Mouse (Mus musculus): Measurements from ENCODE around the gene Btbd11. TPM values are rescaled to one million over a fixed set of nuclear protein-coding genes. Genes with fewer than 3 reads are reported as not detected.

Gene Btbd11
- polyA plus RNA-seq, 1 experiment from 2014 or later: 13.5 TPM

- H3K27me3 ChIP-seq: no peaks in the 10 kb centered on the region
- H3K36me3 ChIP-seq: no peaks in the 10 kb centered on the region
- 82% methylated on average over 1 of the region's 1 CpGs for WGBS
- no peak overlapping the region for H3K4me2 ChIP-seq
- H3K4me3 ChIP-seq: no peak overlapping the region
- H3K9me3 ChIP-seq: no peaks in the 10 kb centered on the region
- no peak for ATAC-seq (ENCODE audit: low read depth)
- no peak overlapping the region for H3K9ac ChIP-seq
- no peak overlapping the region for H3K27ac ChIP-seq (replicated peaks)
- peaks cover 14% of the 10 kb centered on the region for H3K4me1 ChIP-seq (replicated peaks)
Measured at GRCm38 (mm10) chr10:85509000-85509399, 122.4 kb downstream of the Btbd11 start.

- Histone ChIP-seq H3K36me3 (no peaks in the 10 kb centered on the region), H3K9me3 (no peaks in the 10 kb centered on the region), H3K4me2 (no peak overlapping the region), H3K27me3 (no peaks in the 10 kb centered on the region), H3K9ac (no peak overlapping the region), H3K27ac (replicated peaks) (0 out of 2 replicates have a peak overlapping the region, but pooled peaks have one; percentile 13), H3K4me1 (replicated peaks) (peaks cover 14% of the 10 kb centered on the region), H3K4me3 (no peak overlapping the region)
- ATAC-seq (ENCODE audit: low read depth): no peak
- WGBS: 3% methylated on average over 3 of the region's 3 CpGs
Measured at GRCm38 (mm10) chr10:85510329-85510728, 123.7 kb downstream of the Btbd11 start.

- Histone ChIP-seq H3K27me3 (no peaks in the 10 kb centered on the region), H3K9me3 (no peaks in the 10 kb centered on the region), H3K9ac (no peak overlapping the region), H3K4me1 (replicated peaks) (peaks cover 24% of the 10 kb centered on the region), H3K4me2 (no peak overlapping the region), H3K4me3 (no peak overlapping the region), H3K27ac (replicated peaks) (no peak overlapping the region), H3K36me3 (no peaks in the 10 kb centered on the region)
- ATAC-seq (ENCODE audit: low read depth): no peak
- 79% methylated on average over 5 of the region's 5 CpGs for WGBS
Measured at GRCm38 (mm10) chr10:85512808-85513207, 126.2 kb downstream of the Btbd11 start.

GRCm38 (mm10) chr10:85517223-85518110 lies 130.9 kb downstream of the Btbd11 start:
- Histone ChIP-seq H3K4me1 (replicated peaks) (peaks cover 22% of the 10 kb centered on the region), H3K27me3 (0 out of 2 replicates have a peak, but pooled peaks cover 5% of the 10 kb centered on the region), H3K4me3 (no peak overlapping the region), H3K27ac (replicated peaks) (0 out of 2 replicates have a peak overlapping the region, but pooled peaks have one; percentile 15), H3K36me3 (no peaks in the 10 kb centered on the region), H3K4me2 (no peak overlapping the region), H3K9ac (no peak overlapping the region), H3K9me3 (no peaks in the 10 kb centered on the region)
- WGBS: 65% methylated on average over 13 of the region's 13 CpGs
- no peak for ATAC-seq (ENCODE audit: low read depth)

GRCm38 (mm10) chr10:85518111-85518409 lies 131.4 kb downstream of the Btbd11 start:
- Histone ChIP-seq H3K4me2 (no peak overlapping the region), H3K4me1 (replicated peaks) (peaks cover 24% of the 10 kb centered on the region), H3K27ac (replicated peaks) (no peak overlapping the region), H3K4me3 (no peak overlapping the region), H3K36me3 (no peaks in the 10 kb centered on the region), H3K9me3 (no peaks in the 10 kb centered on the region), H3K27me3 (0 out of 2 replicates have a peak, but pooled peaks cover 5% of the 10 kb centered on the region), H3K9ac (no peak overlapping the region)
- ATAC-seq (ENCODE audit: low read depth): peak; percentile 70; the same call in 1 of the 2 replicates
- WGBS: 47% methylated on average over 6 of the region's 6 CpGs

GRCm38 (mm10) chr10:85522220-85522760 lies 135.7 kb downstream of the Btbd11 start:
- ATAC-seq (ENCODE audit: low read depth): no peak
- H3K9me3 ChIP-seq: no peaks in the 10 kb centered on the region
- no peak overlapping the region for H3K4me2 ChIP-seq
- 0 out of 2 replicates have a peak, but pooled peaks cover 5% of the 10 kb centered on the region for H3K27me3 ChIP-seq
- no peak overlapping the region for H3K9ac ChIP-seq
- H3K4me3 ChIP-seq: no peak overlapping the region
- no peak overlapping the region for H3K27ac ChIP-seq (replicated peaks)
- H3K36me3 ChIP-seq: no peaks in the 10 kb centered on the region
- WGBS: 74% methylated on average over 7 of the region's 7 CpGs
- H3K4me1 ChIP-seq (replicated peaks): peaks cover 48% of the 10 kb centered on the region

- Histone ChIP-seq H3K4me1 (replicated peaks) (peaks cover 38% of the 10 kb centered on the region), H3K36me3 (no peaks in the 10 kb centered on the region), H3K27me3 (no peaks in the 10 kb centered on the region), H3K27ac (replicated peaks) (0 out of 2 replicates have a peak overlapping the region, but pooled peaks have one; percentile 18), H3K4me3 (no peak overlapping the region), H3K4me2 (no peak overlapping the region), H3K9me3 (no peaks in the 10 kb centered on the region), H3K9ac (no peak overlapping the region)
- 23% methylated on average over 7 of the region's 7 CpGs for WGBS
- ATAC-seq (ENCODE audit: low read depth): peak; percentile 57; the same call in 1 of the 2 replicates
Measured at GRCm38 (mm10) chr10:85525267-85526015, 138.8 kb downstream of the Btbd11 start.

- peaks cover 38% of the 10 kb centered on the region for H3K4me1 ChIP-seq (replicated peaks)
- no peaks in the 10 kb centered on the region for H3K9me3 ChIP-seq
- H3K36me3 ChIP-seq: no peaks in the 10 kb centered on the region
- no peak for ATAC-seq (ENCODE audit: low read depth)
- no peak overlapping the region for H3K27ac ChIP-seq (replicated peaks)
- H3K27me3 ChIP-seq: no peaks in the 10 kb centered on the region
- 73% methylated on average over 2 of the region's 2 CpGs for WGBS
- no peak overlapping the region for H3K4me3 ChIP-seq
- no peak overlapping the region for H3K4me2 ChIP-seq
- H3K9ac ChIP-seq: 0 out of 2 replicates have a peak overlapping the region, but pooled peaks have one; percentile 18
Measured at GRCm38 (mm10) chr10:85526657-85527056, 140.0 kb downstream of the Btbd11 start.

- Histone ChIP-seq H3K4me2 (no peak overlapping the region), H3K36me3 (no peaks in the 10 kb centered on the region), H3K27ac (replicated peaks) (no peak overlapping the region), H3K27me3 (no peaks in the 10 kb centered on the region), H3K4me1 (replicated peaks) (peaks cover 34% of the 10 kb centered on the region), H3K4me3 (no peak overlapping the region), H3K9me3 (no peaks in the 10 kb centered on the region), H3K9ac (no peak overlapping the region)
- 67% methylated on average over 4 of the region's 4 CpGs for WGBS
- no peak for ATAC-seq (ENCODE audit: low read depth)
Measured at GRCm38 (mm10) chr10:85527722-85528121, 141.1 kb downstream of the Btbd11 start.

- H3K27me3 ChIP-seq: peaks cover 17% of the 10 kb centered on the region; the same call in 1 of the 2 replicates
- no peak overlapping the region for H3K9ac ChIP-seq
- WGBS: 50% methylated on average over 7 of the region's 7 CpGs
- ATAC-seq (ENCODE audit: low read depth): no peak
- peaks cover 9% of the 10 kb centered on the region; the same call in 1 of the 2 replicates for H3K4me1 ChIP-seq (replicated peaks)
- H3K27ac ChIP-seq (replicated peaks): no peak overlapping the region
- no peak overlapping the region for H3K4me2 ChIP-seq
- H3K4me3 ChIP-seq: no peak overlapping the region
- H3K36me3 ChIP-seq: no peaks in the 10 kb centered on the region
- no peaks in the 10 kb centered on the region for H3K9me3 ChIP-seq
Measured at GRCm38 (mm10) chr10:85533192-85533710, 146.6 kb downstream of the Btbd11 start.

- Histone ChIP-seq H3K9me3 (no peaks in the 10 kb centered on the region), H3K36me3 (no peaks in the 10 kb centered on the region), H3K27me3 (peaks cover 17% of the 10 kb centered on the region; the same call in 1 of the 2 replicates), H3K9ac (no peak overlapping the region), H3K4me3 (no peak overlapping the region), H3K4me1 (replicated peaks) (peaks cover 22% of the 10 kb centered on the region), H3K27ac (replicated peaks) (no peak overlapping the region), H3K4me2 (no peak overlapping the region)
- WGBS: 83% methylated on average over 11 of the region's 11 CpGs
- no peak for ATAC-seq (ENCODE audit: low read depth)
Measured at GRCm38 (mm10) chr10:85538051-85538753, 151.6 kb downstream of the Btbd11 start.

Data from neural tube, embryonic 13.5 days (tissue).